Mouse (Mus musculus) intestine, embryonic 14.5 days (tissue): ENCODE results near the gene Src. TPM values are rescaled to one million over a fixed set of nuclear protein-coding genes. Genes with fewer than 3 reads are reported as not detected.
A peak's percentile ranks its signal among the peaks of the same experiment; 100 is the strongest.
"Not testable (repeated sequence)": the region's sequence is repeated elsewhere in the genome, so short reads cannot be mapped to it uniquely, and the experiment has no call there.

Source experiments
- ATAC-seq: fragments of 200-750 bp; cut with Nextera tagmentation; replicated peaks from 2 replicates; pipeline ENCODE4 v1.8.0; 2017; ENCODE audit warnings: low read depth, moderate number of reproducible peaks, moderate TSS enrichment, moderate library complexity; ENCODE audit not compliant: low FRiP score, low TSS enrichment
- DNase-seq: peaks from one replicate; pipeline ENCODE4 v3.0.0-alpha.2; 2018; ENCODE audit warnings: low spot score
- H3K27ac ChIP-seq: fragments of 300-500 bp; sonication (generic); 2 replicates; pipeline ENCODE4 v1.5.1; 2014; ENCODE audit warnings: low read depth, mild to moderate bottlenecking, control low read depth
- H3K27me3 ChIP-seq: fragments of 300-500 bp; sonication (generic); replicated peaks from 2 replicates; pipeline ENCODE4 v1.6.1; 2014; ENCODE audit warnings: low read length, control low read depth; ENCODE audit not compliant: control insufficient read depth, insufficient read depth
- H3K36me3 ChIP-seq: fragments of 300-500 bp; sonication (generic); 2 replicates; pipeline ENCODE4 v1.6.1; 2014; ENCODE audit warnings: low read length, control low read depth; ENCODE audit not compliant: control insufficient read depth, insufficient read depth
- H3K4me1 ChIP-seq: fragments of 300-500 bp; sonication (generic); replicated peaks from 2 replicates; pipeline ENCODE4 v1.6.1; 2014; ENCODE audit warnings: low read length, control low read depth, mixed read lengths; ENCODE audit not compliant: control insufficient read depth, insufficient read depth
- H3K4me2 ChIP-seq: fragments of 300-500 bp; sonication (generic); 2 replicates; pipeline ENCODE4 v1.6.1; 2014; ENCODE audit warnings: low read length
- H3K4me3 ChIP-seq: fragments of 300-500 bp; sonication (generic); 2 replicates; pipeline ENCODE4 v1.5.1; 2014; ENCODE audit warnings: low read depth, low read length, control low read depth, mixed read lengths
- H3K9ac ChIP-seq: fragments of 300-500 bp; sonication (generic); 2 replicates; pipeline ENCODE4 v1.6.1; 2014; ENCODE audit warnings: mild to moderate bottlenecking, low read length
- H3K9me3 ChIP-seq: fragments of 300-500 bp; sonication (generic); 2 replicates; pipeline ENCODE4 v1.6.1; 2016; ENCODE audit warnings: low read length, control low read depth; ENCODE audit not compliant: control insufficient read depth
- WGBS: fragments of 180-500 bp; shearing (Covaris S2); extraction: QIAGEN DNeasy Blood & Tissue Kit; methylation state at CpG from one replicate; pipeline ENCODE4 v1.1.7; 2014; 5-methylcytosine and 5-hydroxymethylcytosine counted together
- polyA plus RNA-seq: library from polyadenylated mRNA; unstranded; fragments of >200 nt; fragmentation: Nextera tagmentation; extraction: Ambion mirVana; gene quantifications from 2 replicates; pipeline ENCODE4 v1.2.1, GENCODE M21; 2014

The Src gene
- 15.4 and 17.5 TPM in 2 replicates for polyA plus RNA-seq

GRCm38 (mm10) chr2:157418206-157418605 is at the start of gene Src:
Gene Src (plus strand): TSS chr2:157418444.
- 28% methylated on average over 13 of the region's 13 CpGs for WGBS
- H3K9ac ChIP-seq, result no peak within 1 kb of the TSS
- H3K4me1 ChIP-seq, result peaks cover 27% of the 10 kb centered on the region
- H3K4me2 ChIP-seq, result 0 out of 2 replicates have a peak within 1 kb of the TSS, but pooled peaks have one; percentile 11
- H3K9me3 ChIP-seq, result no peaks in the 10 kb centered on the region
- H3K4me3 ChIP-seq, result no peak within 1 kb of the TSS
- H3K27me3 ChIP-seq, result no peaks in the 10 kb centered on the region
- ATAC-seq (no peak; the same call in 1 of the 2 replicates), DNase-seq (no peak)
- peak within 1 kb of the TSS; percentile 17; the same call in 1 of the 2 replicates for H3K27ac ChIP-seq
- no peaks in the 10 kb centered on the region for H3K36me3 ChIP-seq

- H3K9ac ChIP-seq, result no peak overlapping the region
- WGBS, result 25% methylated on average over 6 of the region's 6 CpGs
- H3K27me3 ChIP-seq, result no peaks in the 10 kb centered on the region
- no peaks in the 10 kb centered on the region for H3K9me3 ChIP-seq
- H3K4me1 ChIP-seq, result peaks cover 37% of the 10 kb centered on the region
- H3K27ac ChIP-seq, result no peak overlapping the region
- H3K4me2 ChIP-seq, result no peak overlapping the region
- H3K36me3 ChIP-seq, result no peaks in the 10 kb centered on the region
- ATAC-seq (no peak), DNase-seq (no peak)
- no peak overlapping the region for H3K4me3 ChIP-seq
Measured at GRCm38 (mm10) chr2:157371696-157372095, 46.5 kb upstream of the Src start.

GRCm38 (mm10) chr2:157373681-157374080 is 44.6 kb upstream of the Src start:
- Histone ChIP-seq H3K27ac (peak overlapping the region; percentile 16; the same call in 1 of the 2 replicates), H3K4me1 (peaks cover 38% of the 10 kb centered on the region), H3K27me3 (no peaks in the 10 kb centered on the region), H3K4me3 (no peak overlapping the region), H3K4me2 (no peak overlapping the region), H3K9ac (no peak overlapping the region), H3K9me3 (no peaks in the 10 kb centered on the region), H3K36me3 (no peaks in the 10 kb centered on the region)
- no peak for ATAC-seq
- WGBS, result 86% methylated on average over 3 of the region's 3 CpGs
- no peak for DNase-seq

- WGBS, result 50% methylated on average over 8 of the region's 8 CpGs
- Histone ChIP-seq H3K4me3 (no peak overlapping the region), H3K4me1 (peaks cover 38% of the 10 kb centered on the region), H3K9me3 (no peaks in the 10 kb centered on the region), H3K27ac (peak overlapping the region; percentile 40; the same call in 1 of the 2 replicates), H3K36me3 (peaks cover 12% of the 10 kb centered on the region), H3K27me3 (no peaks in the 10 kb centered on the region), H3K9ac (no peak overlapping the region), H3K4me2 (no peak overlapping the region)
- DNase-seq, result peak; percentile 54
- ATAC-seq, result no peak
Measured at GRCm38 (mm10) chr2:157375051-157375450, 43.2 kb upstream of the Src start.

DNA sequence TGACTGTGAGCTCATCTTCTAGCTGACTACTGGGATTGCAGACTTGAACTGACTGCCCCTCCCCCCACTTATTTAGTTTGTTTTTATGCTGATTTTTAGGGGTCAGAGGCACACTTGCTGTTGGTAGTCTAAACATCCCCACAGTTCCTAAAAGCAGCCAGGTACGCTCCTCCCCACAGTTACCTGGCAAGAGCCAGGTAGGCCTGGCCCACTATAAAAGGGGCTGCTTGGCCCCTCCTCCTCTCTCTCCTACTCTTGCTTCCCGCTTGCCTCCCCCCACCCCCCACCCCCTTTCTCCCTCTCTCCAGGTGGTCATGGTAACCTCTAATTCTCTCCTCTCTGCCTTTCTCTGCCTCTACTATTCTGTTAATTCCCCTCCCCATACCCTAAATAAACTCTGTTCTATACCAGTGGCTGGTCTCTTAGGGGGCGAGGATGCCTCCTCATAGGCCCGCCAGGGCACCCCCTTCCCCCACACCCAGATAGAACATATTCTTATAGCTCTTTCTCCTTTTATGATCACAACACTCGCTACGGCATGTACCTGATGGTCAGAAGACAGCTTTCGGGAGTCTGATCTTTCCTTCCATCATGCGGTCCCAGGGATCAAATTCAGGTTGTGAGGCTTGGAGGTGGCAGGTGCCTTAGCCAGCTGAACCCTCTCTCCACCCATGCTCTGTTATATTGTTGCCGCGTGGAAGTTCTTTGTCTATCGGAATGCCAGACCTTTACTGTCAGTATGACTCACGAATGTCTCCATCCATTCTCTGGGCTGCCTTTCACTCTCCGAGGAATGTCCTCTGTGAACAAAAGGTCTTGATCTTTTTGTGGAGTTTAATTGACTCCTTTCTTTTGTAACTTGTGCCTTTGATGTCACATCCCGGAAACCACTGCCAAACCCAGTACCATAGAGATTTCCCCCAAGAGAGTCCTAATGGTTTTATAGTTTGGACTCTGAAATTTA is 42.2 kb upstream of the Src start:
- Histone ChIP-seq H3K4me2 (no peak overlapping the region), H3K9me3 (no peaks in the 10 kb centered on the region), H3K36me3 (peaks cover 17% of the 10 kb centered on the region), H3K9ac (no peak overlapping the region), H3K27me3 (no peaks in the 10 kb centered on the region), H3K4me1 (peaks cover 38% of the 10 kb centered on the region), H3K4me3 (no peak overlapping the region), H3K27ac (0 out of 2 replicates have a peak overlapping the region, but pooled peaks have one; percentile 40)
- ATAC-seq, result no peak
- 42% methylated on average over 14 of the region's 14 CpGs for WGBS
- DNase-seq, result peak; percentile 54

GRCm38 (mm10) chr2:157376995-157377394 is 41.2 kb upstream of the Src start:
- H3K4me2 ChIP-seq, result no peak overlapping the region
- H3K9me3 ChIP-seq, result no peaks in the 10 kb centered on the region
- no peak for ATAC-seq
- DNase-seq, result no peak
- H3K36me3 ChIP-seq, result peaks cover 21% of the 10 kb centered on the region
- WGBS, result 59% methylated on average over 3 of the region's 3 CpGs
- no peak overlapping the region for H3K4me3 ChIP-seq
- no peak overlapping the region for H3K9ac ChIP-seq
- H3K27ac ChIP-seq, result no peak overlapping the region
- no peaks in the 10 kb centered on the region for H3K27me3 ChIP-seq
- peaks cover 30% of the 10 kb centered on the region for H3K4me1 ChIP-seq

DNA sequence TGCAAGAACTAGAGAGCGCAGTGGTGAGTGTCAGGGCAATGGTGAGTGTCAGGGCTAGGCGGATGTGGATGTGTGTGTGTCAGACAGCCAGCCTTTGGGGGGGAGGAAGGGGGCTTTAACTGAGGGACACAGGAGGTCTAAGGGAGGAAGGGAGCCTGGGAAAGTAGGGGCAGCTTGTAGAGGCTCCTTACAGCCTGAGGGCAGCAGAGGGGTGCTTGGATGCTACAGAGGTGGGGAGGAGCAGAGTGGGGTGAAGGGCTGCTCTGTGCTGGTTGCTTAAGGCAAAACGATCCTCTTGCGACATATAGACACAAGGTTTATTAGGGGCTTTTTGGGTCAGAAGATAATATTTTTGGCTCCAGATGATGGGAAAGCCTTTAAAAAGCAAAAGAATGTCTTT is 33.4 kb upstream of the Src start:
- Histone ChIP-seq H3K9me3 (no peaks in the 10 kb centered on the region), H3K4me3 (no peak overlapping the region), H3K4me1 (no peaks in the 10 kb centered on the region), H3K27me3 (no peaks in the 10 kb centered on the region), H3K36me3 (peaks cover 35% of the 10 kb centered on the region), H3K9ac (no peak overlapping the region), H3K4me2 (no peak overlapping the region), H3K27ac (no peak overlapping the region)
- DNase-seq, result peak; percentile 38
- 79% methylated on average over 4 of the region's 4 CpGs for whole genome bisulfite sequencing
- no peak for ATAC-seq

GRCm38 (mm10) chr2:157388901-157389590 is 29.2 kb upstream of the Src start:
- not testable (repeated sequence) for H3K4me3 ChIP-seq, H3K4me1 ChIP-seq, H3K9ac ChIP-seq, ATAC-seq, H3K27me3 ChIP-seq, H3K27ac ChIP-seq, H3K9me3 ChIP-seq, DNase-seq, H3K4me2 ChIP-seq
- H3K36me3 ChIP-seq, result peaks cover 13% of the 10 kb centered on the region
- WGBS, result 94% methylated on average over 14 of the region's 14 CpGs
